Mouse (Mus musculus) hindbrain, embryonic 16.5 days (tissue): ENCODE measurements around the gene Kalrn. TPM values are rescaled to one million over a fixed set of nuclear protein-coding genes. Genes with fewer than 3 reads are reported as not detected.

Source experiments
- ATAC-seq: fragments of 200-750 bp; cut with Nextera tagmentation; 2 replicates; pipeline ENCODE4 v1.8.0; 2017; ENCODE audit warnings: moderate TSS enrichment, moderate library complexity
- H3K27ac ChIP-seq: fragments of 300-500 bp; sonication (generic); 2 replicates; pipeline ENCODE4 v1.5.1; 2014; ENCODE audit warnings: low read depth, mild to moderate bottlenecking, control low read depth, low read length, moderate library complexity
- H3K27me3 ChIP-seq: fragments of 300-500 bp; sonication (generic); replicated peaks from 2 replicates; pipeline ENCODE4 v1.6.1; 2014; ENCODE audit warnings: low read length; ENCODE audit not compliant: control insufficient read depth, insufficient read depth
- H3K36me3 ChIP-seq: fragments of 300-500 bp; sonication (generic); 2 replicates; pipeline ENCODE4 v1.6.1; 2014; ENCODE audit warnings: mild to moderate bottlenecking, low read length, moderate library complexity, mixed read lengths; ENCODE audit not compliant: control insufficient read depth, insufficient read depth
- H3K4me1 ChIP-seq: fragments of 300-500 bp; sonication (generic); 2 replicates; pipeline ENCODE4 v1.6.1; 2014; ENCODE audit warnings: low read depth, low read length; ENCODE audit not compliant: control insufficient read depth, insufficient read depth
- H3K4me2 ChIP-seq: fragments of 300-500 bp; sonication (generic); 2 replicates; pipeline ENCODE4 v1.6.1; 2014; ENCODE audit warnings: mild to moderate bottlenecking, low read length, control low read depth, moderate library complexity
- H3K4me3 ChIP-seq: fragments of 300-500 bp; sonication (generic); 2 replicates; pipeline ENCODE4 v1.5.1; 2014; ENCODE audit warnings: mild to moderate bottlenecking, low read length, control low read depth, moderate library complexity
- H3K9ac ChIP-seq: fragments of 300-500 bp; sonication (generic); 2 replicates; pipeline ENCODE4 v1.6.1; 2014; ENCODE audit warnings: low read depth, mild to moderate bottlenecking, control low read depth, low read length, moderate library complexity
- H3K9me3 ChIP-seq: fragments of 300-500 bp; sonication (generic); 2 replicates; pipeline ENCODE4 v1.6.1; 2014; ENCODE audit warnings: mild to moderate bottlenecking, low read length, moderate library complexity; ENCODE audit not compliant: control insufficient read depth
- WGBS: fragments of 180-500 bp; shearing (Covaris S2); extraction: QIAGEN DNeasy Blood & Tissue Kit; methylation state at CpG from one replicate; pipeline ENCODE4 v1.1.7; 2014; 5-methylcytosine and 5-hydroxymethylcytosine counted together
- polyA plus RNA-seq: library from polyadenylated mRNA; unstranded; fragments of >200 nt; fragmentation: Nextera tagmentation; extraction: Ambion mirVana; gene quantifications from 2 replicates; pipeline ENCODE4 v1.2.1, GENCODE M21; 2015

The Kalrn gene
- polyA plus RNA-seq, 1 experiment from 2014 or later: 20.9 TPM

GRCm38 (mm10) chr16:34011991-34012845, 561.1 kb downstream of the Kalrn start:
- Histone ChIP-seq H3K27ac (no peak overlapping the region), H3K4me1 (no peaks in the 10 kb centered on the region), H3K4me3 (no peak overlapping the region), H3K9me3 (peaks cover 2% of the 10 kb centered on the region), H3K9ac (no peak overlapping the region), H3K4me2 (no peak overlapping the region), H3K27me3 (no peaks in the 10 kb centered on the region), H3K36me3 (peaks cover 42% of the 10 kb centered on the region)
- no peak for ATAC-seq
- WGBS: 92% methylated on average over 20 of the region's 20 CpGs

DNA sequence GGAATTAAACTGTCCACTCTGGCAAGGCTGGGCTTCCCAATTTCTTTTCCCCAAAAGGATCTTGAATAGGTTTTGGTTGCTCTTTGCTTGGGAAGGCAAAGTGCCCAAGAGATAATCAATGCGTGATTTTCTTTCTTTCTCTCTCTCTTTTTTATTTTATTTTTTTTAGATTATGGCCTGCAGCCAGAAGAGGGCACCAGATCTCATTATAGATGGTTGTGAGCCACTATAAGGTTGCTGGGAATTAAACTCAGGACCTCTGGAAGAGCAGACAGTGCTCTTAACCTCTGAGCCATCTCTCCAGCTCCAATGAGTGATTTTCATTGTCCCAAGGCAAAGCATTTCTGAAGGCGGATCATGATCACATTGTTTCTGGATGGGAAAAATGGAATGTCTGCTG, 563.8 kb downstream of the Kalrn start:
- peaks cover 29% of the 10 kb centered on the region for H3K36me3 ChIP-seq
- H3K4me2 ChIP-seq: no peak overlapping the region
- H3K4me1 ChIP-seq: peaks cover 5% of the 10 kb centered on the region
- no peak overlapping the region for H3K9ac ChIP-seq
- 98% methylated on average over 2 of the region's 2 CpGs for WGBS
- H3K27ac ChIP-seq: no peak overlapping the region
- no peak overlapping the region for H3K4me3 ChIP-seq
- no peaks in the 10 kb centered on the region; the same call in 1 of the 2 replicates for H3K9me3 ChIP-seq
- no peaks in the 10 kb centered on the region for H3K27me3 ChIP-seq
- no peak for ATAC-seq

GRCm38 (mm10) chr16:34005986-34006385, 567.3 kb downstream of the Kalrn start:
- Histone ChIP-seq H3K4me2 (no peak overlapping the region), H3K27ac (no peak overlapping the region), H3K9me3 (no peaks in the 10 kb centered on the region; the same call in 1 of the 2 replicates), H3K9ac (no peak overlapping the region), H3K27me3 (no peaks in the 10 kb centered on the region), H3K4me3 (no peak overlapping the region), H3K4me1 (peaks cover 16% of the 10 kb centered on the region), H3K36me3 (peaks cover 15% of the 10 kb centered on the region)
- no peak for ATAC-seq
- 100% methylated on average over 3 of the region's 3 CpGs for WGBS

GRCm38 (mm10) chr16:34004128-34004578, 569.2 kb downstream of the Kalrn start:
- peaks cover 16% of the 10 kb centered on the region for H3K4me1 ChIP-seq
- H3K4me2 ChIP-seq: 0 out of 2 replicates have a peak overlapping the region, but pooled peaks have one; percentile 5
- H3K27me3 ChIP-seq: no peaks in the 10 kb centered on the region
- peak overlapping the region; percentile 75 for H3K27ac ChIP-seq
- no peaks in the 10 kb centered on the region for H3K9me3 ChIP-seq
- no peak overlapping the region for H3K9ac ChIP-seq
- WGBS: 28% methylated on average over 4 of the region's 4 CpGs
- ATAC-seq: peak; percentile 90
- peaks cover 2% of the 10 kb centered on the region; the same call in 1 of the 2 replicates for H3K36me3 ChIP-seq
- no peak overlapping the region for H3K4me3 ChIP-seq

DNA sequence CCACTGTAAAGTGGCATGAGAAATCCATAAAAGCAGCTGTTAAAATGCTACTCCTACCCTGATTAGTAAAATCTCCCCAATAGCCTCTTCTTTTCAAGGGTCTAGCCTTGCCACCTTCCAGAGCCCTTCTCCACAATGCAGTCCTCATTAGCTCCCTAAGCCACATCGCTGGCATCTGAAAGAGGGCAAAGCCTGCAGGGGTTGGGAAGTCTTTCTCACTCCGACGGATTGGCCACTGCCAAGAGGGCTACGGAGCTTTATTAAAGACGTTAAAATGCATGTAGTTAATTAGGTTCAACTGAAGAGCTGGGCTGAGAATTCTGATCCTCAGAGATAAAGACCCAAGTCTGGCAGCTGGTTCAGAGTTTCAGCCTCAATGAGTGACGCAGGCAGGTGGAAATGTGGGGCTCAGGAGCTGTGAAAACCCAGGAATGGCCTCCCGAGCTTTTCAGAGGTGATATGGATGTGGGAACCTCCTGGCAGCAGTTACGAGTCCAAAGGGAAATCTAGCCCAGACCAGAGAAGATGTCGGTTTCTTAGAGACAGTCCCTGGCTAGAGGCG, 569.7 kb downstream of the Kalrn start:
- no peaks in the 10 kb centered on the region for H3K36me3 ChIP-seq
- no peak overlapping the region for H3K4me2 ChIP-seq
- no peak overlapping the region for H3K9ac ChIP-seq
- peaks cover 16% of the 10 kb centered on the region for H3K4me1 ChIP-seq
- 20% methylated on average over 10 of the region's 10 CpGs for WGBS
- no peaks in the 10 kb centered on the region for H3K27me3 ChIP-seq
- 0 out of 2 replicates have a peak, but pooled peaks have one; percentile 28 for ATAC-seq
- no peaks in the 10 kb centered on the region for H3K9me3 ChIP-seq
- H3K27ac ChIP-seq: peak overlapping the region; percentile 75
- no peak overlapping the region for H3K4me3 ChIP-seq

GRCm38 (mm10) chr16:34000715-34001114, 572.6 kb downstream of the Kalrn start:
- no peak for ATAC-seq
- no peaks in the 10 kb centered on the region for H3K9me3 ChIP-seq
- no peak overlapping the region for H3K4me2 ChIP-seq
- H3K36me3 ChIP-seq: no peaks in the 10 kb centered on the region
- no peak overlapping the region for H3K4me3 ChIP-seq
- H3K9ac ChIP-seq: no peak overlapping the region
- H3K4me1 ChIP-seq: peaks cover 16% of the 10 kb centered on the region
- WGBS: 84% methylated on average over 8 of the region's 8 CpGs
- no peaks in the 10 kb centered on the region for H3K27me3 ChIP-seq
- H3K27ac ChIP-seq: no peak overlapping the region

- WGBS: 34% methylated on average over 3 of the region's 3 CpGs
- H3K9me3 ChIP-seq: no peaks in the 10 kb centered on the region
- 0 out of 2 replicates have a peak, but pooled peaks have one; percentile 1 for ATAC-seq
- no peak overlapping the region for H3K27ac ChIP-seq
- H3K4me3 ChIP-seq: no peak overlapping the region
- no peaks in the 10 kb centered on the region for H3K36me3 ChIP-seq
- H3K4me2 ChIP-seq: no peak overlapping the region
- no peak overlapping the region for H3K9ac ChIP-seq
- no peaks in the 10 kb centered on the region for H3K27me3 ChIP-seq
- H3K4me1 ChIP-seq: peaks cover 10% of the 10 kb centered on the region
Observed at GRCm38 (mm10) chr16:33999388-33999787, 573.9 kb downstream of the Kalrn start.

GRCm38 (mm10) chr16:33998011-33998410, 575.3 kb downstream of the Kalrn start:
- Histone ChIP-seq H3K27ac (no peak overlapping the region), H3K9ac (no peak overlapping the region), H3K4me2 (no peak overlapping the region), H3K27me3 (no peaks in the 10 kb centered on the region), H3K4me1 (no peaks in the 10 kb centered on the region), H3K9me3 (no peaks in the 10 kb centered on the region), H3K4me3 (no peak overlapping the region), H3K36me3 (no peaks in the 10 kb centered on the region)
- WGBS: 89% methylated on average over 6 of the region's 6 CpGs
- ATAC-seq: no peak

- no peak for ATAC-seq
Observed at GRCm38 (mm10) chr16:33996030-33996429, 577.3 kb downstream of the Kalrn start.

More at GRCm38 (mm10) chr16:33996030-33996429, 577.3 kb downstream of the Kalrn start:
- Histone ChIP-seq H3K36me3 (no peaks in the 10 kb centered on the region), H3K4me1 (no peaks in the 10 kb centered on the region), H3K27ac (no peak overlapping the region), H3K27me3 (no peaks in the 10 kb centered on the region), H3K4me3 (no peak overlapping the region), H3K9me3 (no peaks in the 10 kb centered on the region), H3K9ac (no peak overlapping the region), H3K4me2 (no peak overlapping the region)
- 8% methylated on average over 5 of the region's 5 CpGs for WGBS
